Mouse (Mus musculus) right cerebral cortex, postnatal 10 days (tissue): ENCODE measurements around the gene Pitpna.
A peak's percentile ranks its signal among the peaks of the same experiment; 100 is the strongest.

Source experiments
- DNase-seq, 2 experiments: peaks; one replicate each; pipeline ENCODE4 v3.0.0; 2021; ENCODE audit warnings: low spot score in 2 of 2

Gene Pitpna

DNA sequence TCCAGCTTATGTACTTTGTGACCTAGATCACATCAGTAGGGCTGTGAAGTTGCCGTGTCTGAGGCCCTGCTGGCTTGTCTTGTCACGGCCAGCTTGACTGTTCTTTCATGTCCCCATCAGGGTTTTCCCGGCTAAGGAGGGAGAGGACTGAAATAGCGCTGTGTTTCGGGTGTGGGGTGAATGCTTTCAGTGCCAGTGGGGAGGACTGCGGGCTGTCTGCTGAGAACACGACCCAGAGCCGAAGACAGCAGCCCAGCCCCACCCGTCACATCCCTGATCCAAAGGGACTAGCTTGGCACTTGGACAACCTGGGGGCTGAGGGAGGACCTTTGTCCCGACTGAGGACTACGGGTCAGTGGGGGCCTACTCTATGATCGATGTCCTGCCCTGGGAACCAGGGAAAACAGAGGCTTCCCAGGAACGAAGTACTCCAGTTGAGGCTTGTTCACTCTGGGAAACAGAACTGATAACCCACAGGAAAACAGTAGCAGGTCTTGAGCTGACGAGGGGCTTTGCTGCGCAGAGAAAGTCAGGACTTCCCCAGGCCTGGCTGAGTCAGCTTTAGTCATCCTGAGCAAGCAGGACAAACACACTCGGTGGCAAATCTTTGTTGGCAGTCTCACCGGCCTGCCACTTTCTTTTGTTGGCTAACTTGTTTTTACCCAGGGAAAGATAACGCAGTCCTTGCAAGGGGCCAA is 23.9 kb upstream of the Pitpna start:
- DNase-seq: no peak

GRCm38 (mm10) chr11:75565849-75566248 is 22.0 kb upstream of the Pitpna start:
- DNase-seq: no peak

GRCm38 (mm10) chr11:75566276-75567196 is 21.4 kb upstream of the Pitpna start:
- no peak for DNase-seq

GRCm38 (mm10) chr11:75567346-75568114 is 20.4 kb upstream of the Pitpna start:
- no peak for DNase-seq

DNA sequence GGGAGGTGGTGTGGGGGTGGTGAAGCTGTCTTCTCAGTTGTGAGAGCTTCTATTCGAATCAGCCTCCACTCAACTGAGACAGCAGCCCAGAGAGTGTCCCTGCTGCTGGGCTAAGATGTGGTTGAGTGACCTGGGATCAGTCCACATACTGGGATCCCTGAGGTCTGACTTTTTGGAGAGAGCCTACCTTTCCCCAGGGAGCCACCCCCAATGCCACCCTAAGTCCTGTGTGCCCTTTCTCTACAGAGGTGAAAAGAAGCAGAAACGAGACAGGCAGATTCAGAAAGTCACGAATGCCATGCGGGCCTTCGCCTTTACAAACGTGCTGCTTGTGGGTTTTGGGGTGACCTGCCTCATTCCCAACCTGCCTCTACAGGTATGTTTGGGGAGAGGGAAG is 19.8 kb upstream of the Pitpna start:
- no peak for DNase-seq

DNA sequence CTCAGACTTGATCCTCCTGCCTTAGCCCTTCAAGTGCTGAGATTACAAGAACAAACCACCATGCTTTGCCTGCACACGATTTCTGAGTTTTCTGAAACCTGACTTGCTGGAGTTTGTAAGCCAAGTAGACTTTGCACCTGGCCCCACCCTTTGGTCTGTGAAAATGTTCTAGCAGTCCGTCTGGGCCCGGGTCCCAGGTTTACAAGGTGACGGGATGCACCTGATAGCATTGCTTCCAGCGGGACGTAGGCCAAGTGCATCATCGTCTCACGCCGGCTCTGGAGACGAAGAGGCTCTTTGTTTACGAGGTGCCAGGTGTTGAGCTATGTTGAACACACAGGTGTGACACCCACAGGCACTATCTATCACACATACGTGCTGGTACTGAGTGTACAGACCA is 18.9 kb upstream of the Pitpna start:
- DNase-seq: no peak

DNA sequence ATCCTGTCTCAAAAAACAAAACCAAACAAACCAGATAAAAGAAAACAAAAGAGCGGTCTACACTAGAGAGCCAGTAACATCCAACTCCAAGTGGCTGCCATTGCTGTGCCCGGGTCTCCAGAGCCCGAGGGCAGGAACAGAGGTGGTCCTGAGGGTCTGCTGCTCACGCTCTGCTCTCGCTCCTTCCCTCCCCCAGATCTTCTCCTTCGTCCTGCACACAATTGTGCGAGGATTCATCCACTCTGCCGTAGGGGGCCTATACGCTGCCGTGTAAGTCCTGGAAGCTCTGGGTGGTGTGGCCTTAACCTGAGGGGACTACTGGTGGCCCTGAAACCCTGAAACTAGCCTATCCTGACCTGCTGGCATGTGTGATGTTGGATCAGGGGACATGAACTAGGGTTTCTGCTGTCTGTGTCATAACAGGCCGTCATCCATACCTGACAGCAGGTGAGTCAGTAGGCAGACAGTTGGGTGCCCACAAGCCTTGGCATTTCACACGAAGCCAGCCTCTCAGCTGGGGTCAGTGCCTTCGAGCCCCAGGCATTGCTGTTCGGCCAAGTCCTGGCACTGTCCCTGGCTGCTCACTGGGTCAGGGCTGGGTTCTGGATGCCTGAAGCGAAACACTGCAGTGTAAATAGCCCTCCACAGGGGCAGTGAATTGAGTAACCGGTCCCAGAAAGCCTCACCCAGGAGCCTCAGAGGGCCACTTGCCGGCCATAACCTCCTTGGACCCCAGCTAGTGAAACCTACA is 17.3 kb upstream of the Pitpna start:
- no peak for DNase-seq

GRCm38 (mm10) chr11:75571126-75571990 is 16.5 kb upstream of the Pitpna start:
- DNase-seq: no peak

DNA sequence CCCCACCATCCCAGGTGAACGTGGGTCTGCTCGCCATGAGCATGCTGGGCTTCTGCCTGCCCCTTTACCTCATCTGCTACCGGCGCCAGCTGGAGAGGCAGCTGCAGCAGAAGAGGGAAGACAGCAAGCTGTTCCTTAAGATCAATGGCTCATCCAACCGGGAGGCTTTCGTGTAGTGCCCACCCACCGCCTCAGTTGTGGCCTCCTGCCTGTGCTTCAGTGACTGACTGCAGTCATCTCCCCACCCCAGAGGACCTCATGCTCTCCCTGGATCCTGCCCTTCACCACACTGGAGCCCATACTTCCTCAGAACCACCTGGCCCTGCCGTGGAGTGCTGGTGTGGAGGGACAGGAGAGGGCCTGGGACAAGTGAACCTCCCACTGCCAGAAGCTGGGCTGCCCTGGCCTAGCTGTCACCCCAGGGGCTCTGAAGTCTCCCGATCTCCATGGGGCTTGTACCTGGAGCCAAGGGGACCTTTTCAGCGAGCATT is 15.6 kb upstream of the Pitpna start:
- peak; percentile 58 to 68 for DNase-seq

DNA sequence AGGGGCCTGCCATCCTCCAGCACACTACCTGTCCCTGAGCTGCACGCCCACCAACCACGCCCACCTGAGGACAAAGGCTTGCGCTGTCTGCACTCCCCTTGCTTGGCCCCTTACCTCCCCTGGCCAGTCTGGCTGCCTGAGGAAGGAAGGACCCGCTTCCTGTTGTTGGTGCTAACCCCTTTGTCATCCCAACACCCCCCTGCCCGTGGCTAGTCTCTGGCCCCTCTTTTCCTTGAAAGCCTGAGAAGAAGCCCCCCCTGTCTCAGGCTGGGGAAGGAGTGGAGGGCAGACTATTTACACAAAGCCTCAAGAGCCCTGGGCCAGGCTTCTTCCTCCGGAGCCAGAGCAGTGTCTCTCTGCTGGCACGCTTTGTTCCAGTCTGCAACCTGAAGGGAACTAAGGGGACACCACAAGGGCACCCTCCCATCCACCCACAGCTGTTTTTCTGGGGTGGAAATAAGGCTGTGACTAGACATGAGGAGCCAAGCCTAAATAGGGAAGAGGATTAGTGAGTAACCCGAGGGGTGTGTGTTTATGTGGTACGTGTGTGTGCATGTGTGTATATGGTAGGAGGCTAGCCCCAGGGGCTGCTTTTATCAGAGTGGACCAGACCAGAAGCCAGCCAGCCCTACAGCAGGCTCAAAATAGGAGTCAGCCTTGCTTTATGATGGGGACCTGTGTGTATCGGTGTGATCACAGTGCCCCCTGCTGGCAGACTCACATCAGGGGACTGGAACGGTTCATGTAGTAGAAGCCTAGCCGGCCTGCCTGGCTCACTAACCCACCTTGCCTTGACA is 14.8 kb upstream of the Pitpna start:
- peak; percentile 93 to 96 for DNase-seq

DNA sequence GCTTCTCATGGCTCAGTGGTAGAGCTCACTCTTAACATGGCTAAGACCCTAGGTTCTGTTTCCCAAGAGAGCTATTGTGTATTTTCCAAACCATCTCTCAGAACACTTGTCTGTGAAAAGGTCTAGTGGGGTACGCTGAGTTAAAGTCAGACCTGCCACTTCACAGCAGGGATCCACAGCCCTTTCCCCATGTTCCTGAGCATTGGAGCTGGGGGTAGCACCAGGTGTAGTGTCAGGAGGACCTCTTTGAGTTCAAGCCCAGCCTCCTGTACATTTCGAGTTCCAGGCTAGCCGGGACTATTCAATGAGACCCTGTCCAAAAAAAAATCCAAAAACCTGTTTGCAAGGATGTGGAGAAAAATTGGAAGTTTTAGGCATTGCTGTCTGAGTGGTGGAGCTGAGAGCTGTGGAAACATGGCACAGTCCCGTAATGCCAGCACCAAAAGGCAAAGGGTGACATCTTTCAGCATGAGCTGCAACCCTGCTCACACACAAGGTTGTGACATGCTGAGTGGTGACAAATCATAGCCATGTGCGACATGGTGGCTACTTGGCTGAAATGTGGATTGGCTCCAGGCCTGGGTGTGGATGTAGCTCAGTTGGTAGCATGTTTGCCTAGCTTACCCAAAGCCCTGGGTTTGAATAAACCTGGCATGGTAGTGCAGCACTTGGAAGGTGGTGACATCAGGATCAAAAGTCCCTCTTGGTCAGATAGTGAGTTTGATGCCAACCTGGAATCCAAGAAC is 13.3 kb upstream of the Pitpna start:
- no peak for DNase-seq

- DNase-seq: no peak
Measured at GRCm38 (mm10) chr11:75575560-75576123, 12.3 kb upstream of the Pitpna start.

DNA sequence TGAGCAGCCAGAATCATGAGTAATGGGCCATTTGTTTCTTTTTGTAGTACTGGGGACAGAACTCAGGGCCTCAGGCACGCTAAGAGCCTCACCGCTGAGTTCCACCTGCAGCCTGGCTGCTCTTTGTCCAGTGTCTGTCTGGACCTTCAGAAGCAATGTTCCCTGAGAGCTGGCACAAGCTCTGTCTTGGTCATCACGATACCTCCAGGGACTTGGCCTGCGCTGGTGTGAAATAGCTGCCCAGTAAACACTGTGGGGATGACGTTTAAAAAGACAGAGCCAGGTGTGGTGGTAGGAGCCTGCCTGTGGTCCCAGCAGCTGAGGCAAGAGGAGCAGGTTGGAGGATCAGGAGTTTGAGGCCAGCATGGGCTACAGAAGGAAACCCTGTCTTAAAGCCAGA is 9.3 kb upstream of the Pitpna start:
- DNase-seq: no peak

DNA sequence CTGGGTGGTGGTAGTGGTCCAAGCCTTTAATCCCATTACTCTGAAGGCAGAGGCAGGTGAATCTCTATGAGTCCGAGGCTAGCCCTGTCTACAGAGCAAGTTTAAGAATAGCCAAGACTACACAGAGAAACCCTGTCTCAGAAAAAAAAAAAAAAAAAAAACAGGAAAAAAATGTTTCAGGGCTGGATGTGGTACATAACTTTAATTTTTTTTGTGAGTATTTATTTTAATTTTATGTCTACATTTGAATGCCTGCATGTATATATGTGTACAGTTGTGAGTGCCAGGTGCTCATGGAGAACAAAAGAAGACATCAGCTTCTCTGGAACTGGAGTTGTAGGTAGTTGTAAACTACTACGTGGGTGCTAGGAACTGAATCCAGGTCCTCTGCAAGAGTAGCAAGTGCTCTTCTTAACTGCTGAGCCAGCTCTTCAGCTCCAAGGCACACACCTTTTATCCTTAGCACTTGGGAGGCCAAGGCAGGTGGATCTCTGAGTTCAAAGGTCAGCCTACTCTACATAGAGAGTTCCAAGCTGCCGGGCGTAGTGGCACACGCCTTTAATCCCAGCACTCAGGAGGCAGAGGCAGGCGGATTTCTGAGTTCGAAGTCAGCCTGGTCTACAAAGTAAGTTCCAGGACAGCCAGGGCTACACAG is 6.3 kb upstream of the Pitpna start:
- no peak for DNase-seq

- no peak for DNase-seq
Measured at GRCm38 (mm10) chr11:75583521-75583920, 4.4 kb upstream of the Pitpna start.

DNA sequence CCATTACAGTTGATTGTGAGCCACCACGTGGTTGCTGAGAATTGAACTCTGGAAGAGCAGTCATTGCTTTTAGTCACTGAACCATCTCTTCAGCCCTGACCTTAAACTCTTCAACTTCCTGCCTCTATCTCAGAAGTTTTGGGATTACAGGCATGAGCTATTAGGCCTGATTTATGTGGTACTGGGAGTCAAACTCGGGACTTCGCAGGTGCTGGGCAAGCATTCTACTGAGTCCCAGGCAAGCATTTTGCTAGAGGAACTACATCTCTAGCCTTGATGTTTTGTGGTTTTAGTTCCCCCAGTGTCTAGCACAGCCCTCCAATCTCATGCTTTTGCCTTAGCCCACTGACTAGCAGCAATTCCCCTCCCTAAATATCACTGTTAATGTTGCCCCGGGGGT is 2.8 kb upstream of the Pitpna start:
- DNase-seq: no peak

GRCm38 (mm10) chr11:75585978-75586377 is 1.9 kb upstream of the Pitpna start:
- DNase-seq: no peak

DNA sequence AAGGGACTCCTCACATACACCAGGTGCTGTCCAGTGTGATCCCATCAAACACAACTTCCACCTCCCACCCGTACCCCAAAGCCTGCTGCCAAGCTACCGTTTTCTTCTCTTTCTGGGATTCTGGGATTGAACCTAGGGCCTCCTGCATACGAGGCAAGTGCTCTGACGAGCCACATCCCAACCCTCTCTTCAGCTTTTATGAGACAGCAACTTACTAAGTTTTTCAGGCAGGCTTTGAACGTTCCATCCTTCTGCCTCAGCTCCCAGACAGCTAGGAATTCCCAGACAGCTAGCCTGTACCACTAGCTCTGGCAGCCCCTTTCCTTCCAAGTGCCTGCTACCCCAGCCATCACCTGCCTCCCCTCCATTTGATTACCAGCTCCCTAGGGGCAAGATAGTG is 934 bp upstream of the Pitpna start:
- DNase-seq: no peak
